Mouse (Mus musculus) thymus, adult 2 months (tissue): ENCODE data around the gene Mtmr11. TPM values are rescaled to one million over a fixed set of nuclear protein-coding genes. Genes with fewer than 3 reads are reported as not detected.
"Not testable (repeated sequence)": the region's sequence is repeated elsewhere in the genome, so short reads cannot be mapped to it uniquely, and the experiment has no call there.

Source experiments
- DNase-seq: peaks from one replicate; pipeline ENCODE4 v3.0.0; 2021
- H3K27ac ChIP-seq: fragments of 200-500 bp; 2 replicates; pipeline ENCODE4 v1.5.1; 2012; ENCODE audit warnings: low read length, control low read depth; ENCODE audit not compliant: control insufficient read depth, insufficient read depth
- H3K27me3 ChIP-seq: fragments of 200-500 bp; 2 replicates; pipeline ENCODE4 v1.6.1; 2012; ENCODE audit warnings: mild to moderate bottlenecking, low read length, moderate library complexity, mixed read lengths; ENCODE audit not compliant: control insufficient read depth, insufficient read depth
- H3K36me3 ChIP-seq: fragments of 200-500 bp; 2 replicates; pipeline ENCODE4 v1.6.1; 2012; ENCODE audit warnings: mild to moderate bottlenecking, low read length, moderate library complexity; ENCODE audit not compliant: control insufficient read depth, insufficient read depth
- H3K4me1 ChIP-seq: fragments of 200-500 bp; replicated peaks from 2 replicates; pipeline ENCODE4 v1.6.1; 2012; ENCODE audit warnings: low read length; ENCODE audit not compliant: control insufficient read depth, insufficient read depth
- H3K4me3 ChIP-seq: fragments of 200-500 bp; 2 replicates; pipeline ENCODE4 v1.5.1; 2012; ENCODE audit warnings: mild to moderate bottlenecking, low read length, control low read depth, moderate library complexity; ENCODE audit not compliant: control insufficient read depth, insufficient read depth
- CTCF ChIP-seq: fragments of 200-500 bp; IDR thresholded peaks from 2 replicates; pipeline ENCODE4 v1.5.1; 2012; ENCODE audit warnings: mild to moderate bottlenecking, control low read depth, low read length, moderate library complexity, borderline replicate concordance; ENCODE audit not compliant: control insufficient read depth, poor library complexity, insufficient read depth; ENCODE audit errors: extremely low read depth
- POLR2A ChIP-seq: fragments of 200-500 bp; IDR thresholded peaks from 2 replicates; pipeline ENCODE4 v1.6.1; 2012; ENCODE audit warnings: mild to moderate bottlenecking, low read length, control low read depth, moderate library complexity; ENCODE audit not compliant: control insufficient read depth, poor library complexity, insufficient read depth; ENCODE audit errors: extremely low read depth
- WGBS: fragments of 180-500 bp; shearing (Covaris S2); methylation state at CpG from one replicate; pipeline ENCODE4 v1.1.7; 2018; 5-methylcytosine and 5-hydroxymethylcytosine counted together
- polyA plus RNA-seq: library from polyadenylated mRNA; depleted of rRNA; stranded (reverse); fragments of >200 nt; gene quantifications from 2 replicates; pipeline ENCODE4 v1.2.3, GENCODE M21; 2012

Gene Mtmr11
- polyA plus RNA-seq, 1 experiment, result 5.8 TPM

DNA sequence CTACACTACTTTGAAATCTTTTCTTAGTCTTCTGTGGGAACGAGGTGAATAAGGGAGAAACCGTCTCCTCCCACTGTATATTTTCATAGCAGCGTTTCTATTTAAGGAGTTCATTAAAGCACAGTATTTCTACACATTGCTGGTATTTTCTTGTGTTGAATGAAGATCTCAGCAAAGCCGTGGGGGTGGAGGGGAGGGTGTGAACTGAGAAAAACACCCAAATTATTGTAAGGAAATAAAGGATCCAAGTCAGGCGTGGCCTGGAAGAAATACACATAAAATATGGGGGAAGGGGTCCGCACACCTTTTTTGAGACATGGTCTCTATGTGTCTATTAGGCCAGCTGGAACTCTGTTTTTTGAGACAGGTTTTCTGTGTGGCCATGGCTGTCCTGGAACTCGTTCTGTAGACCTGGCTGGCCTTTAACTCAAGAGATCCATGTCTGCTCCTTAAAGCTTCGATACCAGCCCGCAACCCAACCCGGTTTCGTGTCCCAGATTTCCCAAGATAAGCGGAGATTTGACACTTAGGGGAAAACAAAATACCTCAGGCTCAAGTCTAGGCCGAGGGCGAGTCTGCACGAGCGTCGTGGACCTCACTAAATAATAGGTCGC is 9.9 kb downstream of the Mtmr11 start:
- no peak for TF ChIP-seq CTCF
- no peak for TF ChIP-seq POLR2A
- WGBS, result 17% methylated on average over 18 of the region's 18 CpGs
- H3K27me3 ChIP-seq, result no peaks in the 10 kb centered on the region
- DNase-seq, result peak; percentile 14
- H3K36me3 ChIP-seq, result peaks cover 26% of the 10 kb centered on the region
- H3K4me3 ChIP-seq, result peak overlapping the region; percentile 93
- H3K27ac ChIP-seq, result peak overlapping the region; percentile 100
- peaks cover 24% of the 10 kb centered on the region for H3K4me1 ChIP-seq

DNA sequence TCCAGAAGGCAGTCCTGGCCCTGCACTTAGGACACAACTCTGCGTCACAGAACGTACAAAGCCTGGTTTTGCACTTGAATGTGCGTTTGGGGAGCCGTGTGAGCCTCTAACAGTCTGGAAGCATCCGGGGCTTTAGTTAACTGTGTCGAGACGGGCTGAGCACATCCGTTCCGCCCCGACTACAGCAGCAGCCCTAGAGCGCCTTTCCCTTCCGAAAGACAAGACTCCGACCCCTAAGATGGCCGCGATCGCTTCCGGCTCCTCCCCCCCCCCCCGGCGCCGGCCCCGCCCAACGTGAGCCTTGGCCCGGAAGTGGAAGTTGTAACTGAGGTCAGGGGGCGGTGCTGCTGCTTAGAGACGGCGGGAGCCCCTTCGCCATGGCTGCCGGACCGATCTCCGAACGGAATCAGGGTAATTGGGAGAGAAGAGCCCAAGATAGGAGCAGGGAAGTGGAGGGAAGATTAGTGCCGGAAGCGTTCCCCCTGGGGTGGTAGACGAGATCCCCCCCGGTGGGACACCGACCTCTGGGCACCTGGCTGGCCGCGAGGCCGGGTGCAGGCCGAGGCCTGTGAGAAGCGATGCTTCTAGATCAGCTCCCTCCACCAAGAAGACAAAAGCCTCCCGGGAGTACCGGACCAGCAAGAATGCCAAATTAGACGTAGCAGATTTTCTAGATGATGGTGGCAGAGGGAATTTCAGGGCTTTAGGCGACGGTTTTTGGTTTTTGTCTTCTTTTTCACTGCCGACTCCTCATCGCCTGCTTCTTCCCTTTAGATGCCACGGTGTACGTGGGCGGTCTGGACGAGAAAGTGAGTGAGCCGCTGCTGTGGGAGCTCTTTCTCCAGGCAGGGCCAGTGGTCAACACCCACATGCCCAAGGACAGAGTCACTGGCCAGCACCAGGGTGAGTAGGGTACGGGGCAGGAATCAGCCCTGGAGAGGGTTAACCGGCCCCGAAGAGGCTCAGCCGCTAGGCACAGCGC is 10.7 kb downstream of the Mtmr11 start, which contains the start of gene Sf3b4:
TSS of gene Sf3b4 (plus strand) at position 136 of the 982 bp plus-strand sequence.
- peak; percentile 85 for DNase-seq
- WGBS, result under 1% methylated on average over 58 of the region's 58 CpGs
- Histone ChIP-seq H3K36me3 (peaks cover 28% of the 10 kb centered on the region), H3K4me3 (peak within 1 kb of the TSS; percentile 96), H3K27ac (peak within 1 kb of the TSS; percentile 100), H3K4me1 (peaks cover 24% of the 10 kb centered on the region), H3K27me3 (no peaks in the 10 kb centered on the region)
- TF ChIP-seq CTCF, result 0 out of 2 replicates have a peak, but pooled peaks have one; percentile 27
- peak; percentile 94 for TF ChIP-seq POLR2A

DNA sequence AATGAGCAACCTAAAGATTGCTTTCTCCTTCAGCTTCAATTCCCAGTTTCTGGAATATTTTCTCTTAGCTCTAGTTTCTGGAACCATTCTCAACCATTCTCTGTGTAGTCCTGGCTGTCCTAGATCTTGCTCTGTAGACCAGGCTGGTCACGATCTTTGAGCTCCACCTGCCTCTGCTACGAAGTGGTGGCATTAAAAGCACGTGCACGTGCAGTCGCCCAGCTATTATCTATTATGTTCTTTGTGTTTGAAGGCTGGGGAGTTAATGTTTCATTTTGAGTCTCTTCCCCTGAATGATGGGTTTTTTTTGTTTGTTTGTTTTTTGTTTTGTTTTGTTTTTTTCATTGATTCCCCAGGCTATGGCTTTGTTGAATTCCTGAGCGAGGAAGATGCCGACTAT is 11.4 kb downstream of the Mtmr11 start:
- WGBS, result 47% methylated on average over 7 of the region's 7 CpGs
- H3K4me1 ChIP-seq, result peaks cover 24% of the 10 kb centered on the region
- H3K36me3 ChIP-seq, result peaks cover 32% of the 10 kb centered on the region
- DNase-seq, result no peak
- H3K4me3 ChIP-seq, result peak overlapping the region; percentile 96
- no peak overlapping the region for H3K27ac ChIP-seq
- H3K27me3 ChIP-seq, result no peaks in the 10 kb centered on the region
- TF ChIP-seq POLR2A (no peak), CTCF (no peak)

DNA sequence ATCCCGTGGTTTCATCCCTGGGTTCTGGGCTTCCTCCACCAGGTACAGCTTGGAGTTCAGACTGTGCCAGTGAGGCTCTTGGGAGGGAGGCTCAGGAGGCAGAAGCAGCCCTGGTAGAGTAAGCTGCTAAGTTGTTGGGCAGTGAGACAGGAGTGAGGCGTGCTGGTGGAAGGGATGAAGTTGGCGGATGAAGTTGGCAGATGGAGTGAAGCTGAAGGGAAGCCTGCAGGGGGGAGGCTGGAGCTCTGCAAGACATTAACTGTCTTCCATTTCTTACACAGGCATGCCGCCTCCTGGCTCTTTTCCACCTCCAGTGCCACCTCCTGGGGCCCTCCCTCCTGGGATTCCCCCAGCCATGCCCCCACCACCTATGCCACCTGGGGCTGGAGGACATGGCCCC is 12.2 kb downstream of the Mtmr11 start:
- H3K27me3 ChIP-seq, H3K27ac ChIP-seq, DNase-seq, H3K4me3 ChIP-seq: not testable (repeated sequence)
- 93% methylated on average over 4 of the region's 4 CpGs for WGBS
- peaks cover 24% of the 10 kb centered on the region for H3K4me1 ChIP-seq
- peaks cover 32% of the 10 kb centered on the region for H3K36me3 ChIP-seq

DNA sequence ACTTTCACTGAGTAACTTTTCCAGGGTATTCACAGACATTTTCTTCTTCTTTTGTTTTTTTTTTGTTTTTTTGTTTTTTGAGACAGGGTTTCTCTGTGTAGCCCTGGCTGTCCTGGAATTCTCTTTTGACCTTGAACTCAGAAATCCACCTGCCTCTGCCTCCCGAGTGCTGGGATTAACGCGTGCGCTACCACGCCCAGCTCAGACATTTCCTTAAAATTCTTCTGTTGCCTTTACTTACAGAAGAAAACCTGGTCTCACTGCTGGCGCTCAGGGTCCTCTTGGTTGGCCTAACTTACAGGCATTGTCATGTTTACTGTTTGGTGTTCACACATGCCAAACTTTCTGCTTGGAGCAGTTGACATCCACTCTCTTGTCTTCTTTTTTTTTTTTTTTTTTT is 13.4 kb downstream of the Mtmr11 start:
- DNase-seq, result no peak
- TF ChIP-seq POLR2A (no peak), CTCF (no peak)
- no peak overlapping the region for H3K4me3 ChIP-seq
- H3K36me3 ChIP-seq, result peaks cover 32% of the 10 kb centered on the region
- H3K4me1 ChIP-seq, result peaks cover 22% of the 10 kb centered on the region
- over 99% methylated on average over 6 of the region's 6 CpGs for WGBS
- no peak overlapping the region for H3K27ac ChIP-seq
- no peaks in the 10 kb centered on the region for H3K27me3 ChIP-seq

DNA sequence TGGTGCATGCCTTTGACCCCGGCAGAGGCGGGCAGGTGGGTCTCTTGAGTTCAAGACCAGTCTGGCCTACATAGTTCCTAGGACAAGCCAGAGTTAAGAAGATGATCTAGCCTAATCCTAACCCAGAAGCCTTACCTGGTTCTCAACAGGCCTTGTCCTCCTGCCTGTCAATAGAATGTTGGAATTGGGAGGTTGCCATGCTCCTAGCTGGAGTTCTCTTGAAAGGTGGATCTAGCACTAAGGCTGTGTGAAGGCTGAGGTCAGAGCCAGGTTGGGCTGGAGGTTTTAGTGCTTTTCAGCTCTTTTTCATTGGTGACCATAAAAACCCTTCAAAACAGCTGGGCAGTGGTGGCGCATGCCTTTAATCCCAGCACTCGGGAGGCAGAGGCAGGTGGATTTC is 16.6 kb downstream of the Mtmr11 start:
- Histone ChIP-seq H3K27ac (no peak overlapping the region), H3K36me3 (peaks cover 32% of the 10 kb centered on the region), H3K4me1 (peaks cover 18% of the 10 kb centered on the region), H3K4me3 (no peak overlapping the region), H3K27me3 (no peaks in the 10 kb centered on the region)
- 94% methylated on average over 4 of the region's 4 CpGs for WGBS
- no peak for DNase-seq
- TF ChIP-seq CTCF, result no peak
- no peak for TF ChIP-seq POLR2A
